11 mouse cellular contexts compared by ENCODE assay signal in the genomic region with DNA sequence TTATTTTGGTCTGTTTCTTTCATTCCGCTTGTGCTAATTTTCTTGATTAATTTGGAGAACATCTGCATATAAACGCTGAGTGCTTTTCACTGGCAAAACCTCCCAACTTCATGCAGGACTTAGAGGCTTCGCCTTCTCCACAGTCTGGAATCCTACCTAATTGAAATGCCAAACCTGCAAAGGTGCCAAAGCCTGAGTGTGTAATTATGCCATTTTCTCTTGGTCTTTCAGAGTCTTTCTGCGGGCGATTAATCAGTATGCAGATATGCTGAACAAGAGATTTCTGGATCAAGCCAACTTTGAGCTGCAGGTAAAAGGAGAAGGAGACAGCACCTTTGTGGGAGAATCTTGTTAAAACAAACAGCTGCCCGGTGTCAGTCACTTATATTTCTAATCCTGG.
"Had no signal": no experiment of that assay in that cellular context is flagged by ENCODE, and none has a peak within 500 bp of the region (broad histone marks: within the 10 kb centered on the region; RNA-seq: fewer than 3 reads in every experiment).

No protein-coding gene starts in this region.

- H3K9ac ChIP-seq: limb, embryonic 13.5 days; liver, embryonic 14.5 days; midbrain, embryonic 12.5 days; neural tube, embryonic 13.5 days had no signal

- DNase-seq: lung, adult 18-20 months; right cerebral cortex, postnatal 4 days; spleen, adult 18-20 months; thymus, adult 2 months; thymus, postnatal 25 days had no signal

- H3K4me2 ChIP-seq: limb, embryonic 13.5 days; midbrain, embryonic 12.5 days; neural tube, embryonic 13.5 days had no signal

- H3K4me1 ChIP-seq: midbrain, embryonic 12.5 days had no signal

- H3K27me3 ChIP-seq: limb, embryonic 13.5 days; midbrain, embryonic 12.5 days had no signal

- H3K4me3 ChIP-seq: limb, embryonic 13.5 days; midbrain, embryonic 12.5 days; neural tube, embryonic 13.5 days had no signal

- H3K9me3 ChIP-seq: limb, embryonic 13.5 days; midbrain, embryonic 12.5 days; neural tube, embryonic 13.5 days had no signal

- H3K27ac ChIP-seq: kidney, postnatal 0 days; limb, embryonic 13.5 days; liver, embryonic 14.5 days; midbrain, embryonic 12.5 days; neural tube, embryonic 13.5 days had no signal

- H3K36me3 ChIP-seq: midbrain, embryonic 12.5 days; neural tube, embryonic 13.5 days had no signal

- ATAC-seq: midbrain, embryonic 16.5 days had no signal
